Mouse (Mus musculus) heart, adult 11 months (tissue): ENCODE data around the gene Krt2.

Experiments
- DNase-seq: peaks from one replicate; pipeline ENCODE4 v3.0.0; 2022

The Krt2 gene

DNA sequence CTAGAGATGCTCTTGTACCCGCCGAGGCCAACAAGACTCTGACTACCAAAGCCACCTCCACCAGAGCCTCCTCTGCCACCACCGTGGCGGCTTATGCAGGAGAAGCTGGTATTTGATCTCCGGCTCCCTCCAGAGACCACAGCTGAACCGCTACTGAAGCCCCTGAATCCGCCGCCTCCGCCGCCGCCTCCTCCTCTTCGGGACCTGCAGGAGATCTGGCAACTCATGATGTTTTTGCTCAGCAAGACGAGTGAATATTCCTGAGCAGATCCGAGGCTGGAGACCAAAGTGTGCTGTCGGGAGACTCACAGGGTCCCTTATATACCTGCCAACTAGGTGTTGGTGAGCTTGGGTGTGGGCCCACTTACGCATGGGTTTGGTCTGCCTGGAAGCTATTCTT is at the start of gene Krt2:
Gene Krt2, minus strand, starts transcription at position 295 of the 400 bp plus-strand sequence.
- no peak for DNase-seq

GRCm38 (mm10) chr15:101866754-101867153 is 48.8 kb upstream of the Krt2 start:
- no peak for DNase-seq

- DNase-seq = no peak
Observed at GRCm38 (mm10) chr15:101860421-101861130, 42.6 kb upstream of the Krt2 start.

DNA sequence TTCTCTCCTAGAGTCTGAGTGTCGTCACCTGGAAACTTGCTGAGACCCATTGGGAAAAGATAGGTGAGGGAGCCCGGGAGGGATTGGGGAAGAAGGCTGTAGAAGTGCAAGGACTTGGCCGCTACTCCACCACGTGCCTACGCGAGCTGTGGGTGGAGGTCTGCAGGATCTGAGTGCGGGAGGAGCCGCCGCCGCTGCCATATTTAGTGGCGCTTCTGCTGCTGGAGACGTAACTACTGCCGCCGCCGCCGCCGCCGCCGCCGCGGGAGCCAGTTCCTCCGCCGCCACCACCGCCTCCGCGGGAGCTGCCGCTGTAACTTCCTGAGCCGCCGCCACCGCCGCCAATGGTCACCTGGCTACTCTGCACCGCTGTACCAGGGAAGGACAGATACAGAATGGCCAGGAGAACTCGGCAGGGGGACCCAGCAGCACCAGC is 41.8 kb upstream of the Krt2 start:
- DNase-seq = peak; percentile 90

DNA sequence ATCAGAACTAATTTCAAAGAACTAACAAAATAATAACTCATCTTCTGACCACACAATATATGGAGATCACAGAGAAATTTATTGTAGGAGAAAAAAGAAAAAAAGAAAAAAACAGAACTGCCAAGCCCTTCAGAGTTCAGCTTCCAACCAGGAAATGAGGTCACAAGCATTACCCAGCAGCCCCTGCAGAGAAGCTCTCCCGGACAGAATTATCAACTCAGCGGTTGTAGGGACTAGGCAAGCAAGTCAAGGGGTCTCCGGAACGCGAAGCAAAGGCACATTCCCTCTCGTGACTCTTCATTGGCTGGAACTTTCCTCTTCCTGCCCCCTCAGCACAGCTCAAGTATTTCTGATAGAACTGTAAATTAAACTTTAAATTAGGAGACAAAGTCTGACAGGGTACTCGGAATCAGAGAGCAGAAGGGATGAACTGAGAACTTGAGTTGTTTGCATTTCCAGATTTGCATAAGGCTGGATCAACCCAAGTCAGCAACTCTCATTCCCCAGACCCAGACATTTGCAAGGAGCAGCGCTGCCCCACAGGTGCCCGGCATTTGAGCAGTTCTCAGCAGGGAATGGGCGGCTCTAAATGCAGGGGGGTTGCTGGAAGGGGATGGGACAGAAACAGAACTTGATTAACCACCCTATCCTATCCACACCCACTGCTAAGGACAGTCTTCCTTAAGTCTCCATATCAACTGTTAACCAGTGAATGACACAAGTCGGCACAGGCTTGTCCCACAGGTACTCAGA is 40.9 kb upstream of the Krt2 start:
- DNase-seq = no peak

- no peak for DNase-seq
Observed at GRCm38 (mm10) chr15:101856696-101857095, 38.7 kb upstream of the Krt2 start.

GRCm38 (mm10) chr15:101855732-101856131 is 37.8 kb upstream of the Krt2 start:
- DNase-seq = no peak

GRCm38 (mm10) chr15:101854294-101854693 is 36.3 kb upstream of the Krt2 start:
- no peak for DNase-seq

- no peak for DNase-seq
Observed at GRCm38 (mm10) chr15:101852571-101852970, 34.6 kb upstream of the Krt2 start.

GRCm38 (mm10) chr15:101850694-101851093 is 32.7 kb upstream of the Krt2 start, which contains the start of gene Krt1:
Gene Krt1 (minus strand): TSS chr15:101850794.
- no peak for DNase-seq

- DNase-seq = no peak
Observed at GRCm38 (mm10) chr15:101845971-101846403, 28.0 kb upstream of the Krt2 start.

GRCm38 (mm10) chr15:101843192-101843591 is 25.2 kb upstream of the Krt2 start:
- no peak for DNase-seq

DNA sequence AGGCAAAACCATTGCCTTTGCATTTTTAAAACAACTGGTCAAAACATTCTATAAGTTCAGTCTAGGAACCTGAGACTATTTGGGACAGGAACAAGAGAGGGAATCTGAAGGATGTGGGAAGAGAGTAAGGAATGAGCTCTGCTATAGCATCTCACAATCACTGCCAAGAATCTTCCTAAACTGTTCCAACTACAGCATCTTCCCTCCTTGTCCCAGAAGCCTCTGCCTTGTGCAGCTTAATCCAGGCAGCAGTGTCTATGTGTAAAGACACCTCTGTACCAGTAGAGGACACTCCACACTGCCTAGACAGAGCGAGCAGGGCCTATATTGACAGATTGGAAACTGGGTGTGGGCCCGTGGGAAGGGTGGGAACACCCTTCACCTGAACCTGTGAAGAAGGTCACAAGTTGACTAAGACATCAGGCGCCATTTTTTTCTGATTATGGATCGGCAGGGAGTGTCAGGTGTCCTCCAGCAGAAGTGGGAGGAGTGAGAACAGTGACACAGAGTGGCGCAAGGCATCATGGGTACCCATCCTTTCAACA is 16.9 kb upstream of the Krt2 start:
- DNase-seq = peak; percentile 75

DNA sequence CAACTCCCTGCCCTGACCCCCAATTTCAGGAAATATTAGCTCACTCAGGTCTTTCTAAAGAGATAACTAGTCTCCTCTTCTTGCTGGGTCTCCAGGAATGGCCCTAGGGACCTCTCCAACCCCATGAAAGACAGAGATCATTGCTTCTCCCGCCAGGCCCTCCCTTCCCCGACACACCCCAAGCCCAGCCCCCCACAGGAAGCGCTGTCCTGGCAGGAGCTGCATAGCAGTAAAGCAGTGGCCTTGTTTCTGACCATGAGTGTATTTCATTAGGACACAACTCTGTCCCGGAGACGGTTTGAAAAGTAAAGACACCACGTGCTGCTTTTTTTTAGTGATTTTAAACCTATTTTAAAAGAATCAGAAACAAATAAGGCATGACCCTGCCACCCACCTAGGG is 15.2 kb upstream of the Krt2 start:
- no peak for DNase-seq

- no peak for DNase-seq
Observed at GRCm38 (mm10) chr15:101829441-101829840, 11.5 kb upstream of the Krt2 start.

DNA sequence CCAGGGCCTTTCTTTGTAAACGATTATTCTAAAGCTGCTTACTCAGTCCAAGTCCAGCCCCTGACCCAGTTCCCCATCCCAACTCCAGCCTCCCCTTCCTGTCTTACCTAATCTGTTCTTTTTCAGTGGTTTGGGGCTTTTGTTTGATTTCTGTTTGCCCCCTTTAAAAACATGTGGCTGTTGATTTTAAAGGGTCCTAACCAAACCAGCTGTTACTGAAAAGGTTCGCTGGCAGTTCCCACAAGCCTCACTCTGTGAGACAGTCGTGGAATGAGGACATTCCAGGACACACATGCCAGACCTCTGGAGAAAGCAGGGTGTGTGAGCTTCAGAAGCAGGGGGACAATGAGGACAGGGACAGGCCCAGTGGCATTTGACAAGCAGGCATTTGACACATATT is 3.8 kb upstream of the Krt2 start:
- no peak for DNase-seq

DNA sequence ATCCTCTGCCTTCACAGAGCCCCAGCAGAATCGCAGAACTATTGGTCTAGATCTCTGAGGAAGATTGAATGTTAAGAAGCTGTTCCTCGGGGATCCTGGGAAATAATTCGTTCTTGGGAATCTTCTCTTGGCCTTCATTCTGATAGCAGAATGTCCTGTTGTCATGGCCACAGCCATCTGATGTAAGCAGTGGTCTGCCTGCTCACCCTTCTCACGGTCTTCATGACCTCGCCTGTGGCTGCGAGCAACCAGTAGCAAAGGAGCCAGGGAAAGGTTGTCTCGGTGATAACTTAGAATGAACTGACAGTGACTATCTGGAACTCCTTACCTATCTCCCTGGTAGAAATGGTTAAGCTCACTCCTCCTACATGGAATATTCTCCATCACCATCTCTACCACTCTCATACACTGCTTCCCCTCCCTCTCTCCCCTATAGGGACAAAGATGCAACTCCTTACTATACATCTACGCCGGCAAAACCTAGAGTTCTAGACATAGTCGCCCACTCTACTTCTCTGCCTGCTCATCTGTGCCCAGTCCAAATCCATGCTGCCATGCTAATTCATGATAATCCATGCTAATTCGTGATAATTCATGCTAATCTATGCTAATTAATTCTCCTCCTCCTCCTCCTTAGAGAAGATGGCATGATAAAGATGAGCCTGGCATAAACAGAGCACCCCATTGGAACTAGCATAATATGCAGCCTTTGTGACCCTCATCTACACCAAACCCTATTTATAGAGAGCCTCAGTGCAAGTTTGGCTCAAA is 14.7 kb downstream of the Krt2 start:
- peak; percentile 64 for DNase-seq

- peak; percentile 54 for DNase-seq
Observed at GRCm38 (mm10) chr15:101802296-101802835, 15.6 kb downstream of the Krt2 start, which contains the start of gene Krt73. Gene Krt73 (minus strand): TSS chr15:101802346.

- DNase-seq = no peak
Observed at GRCm38 (mm10) chr15:101790867-101791266, 27.1 kb downstream of the Krt2 start.

DNA sequence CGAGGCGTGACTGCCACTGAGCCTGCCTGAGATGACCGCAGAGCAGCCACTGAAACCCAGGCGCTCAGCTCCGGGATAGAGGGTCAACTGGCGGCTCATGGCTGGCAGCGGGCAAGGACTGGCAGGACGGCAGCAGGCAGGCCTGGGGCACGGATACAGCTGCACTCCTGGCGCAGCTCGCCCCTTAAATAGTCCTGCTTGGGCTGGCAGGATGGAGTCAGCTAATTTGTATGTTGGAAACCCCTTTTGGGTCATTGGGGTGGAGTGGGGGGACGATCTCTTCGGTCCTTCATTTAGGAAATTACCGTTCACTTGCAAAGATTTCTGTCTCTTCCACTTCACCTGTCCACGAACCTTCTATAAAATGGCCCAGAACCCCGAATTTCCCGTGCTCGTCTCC is 31.6 kb downstream of the Krt2 start, which contains the start of gene Krt72:
Gene Krt72, minus strand, starts transcription at position 101 of the 400 bp plus-strand sequence.
- DNase-seq = no peak

DNA sequence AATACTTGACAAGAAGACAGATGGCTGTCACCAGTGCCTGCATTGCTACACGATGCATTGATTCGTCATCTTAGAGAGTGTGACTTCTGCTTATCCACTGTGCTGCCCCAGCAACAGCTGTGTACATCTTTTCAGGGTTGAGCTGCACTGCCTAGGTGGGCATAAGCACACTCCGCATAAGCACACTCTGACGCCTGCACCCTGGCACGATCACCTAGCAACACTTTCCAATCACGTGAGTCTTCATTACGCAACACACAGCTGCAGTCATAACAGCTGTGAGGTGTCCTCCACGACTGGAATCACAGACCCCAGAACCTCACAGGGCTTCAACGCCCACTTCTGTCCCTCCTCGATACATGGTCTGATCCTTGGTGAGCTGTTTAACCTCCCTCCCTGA is 44.5 kb downstream of the Krt2 start:
- no peak for DNase-seq

- DNase-seq = peak; percentile 96
Observed at GRCm38 (mm10) chr15:101772711-101773081, 45.3 kb downstream of the Krt2 start.
